Comparison of ENCODE assay signal across 11 mouse cellular contexts in the genomic region with DNA sequence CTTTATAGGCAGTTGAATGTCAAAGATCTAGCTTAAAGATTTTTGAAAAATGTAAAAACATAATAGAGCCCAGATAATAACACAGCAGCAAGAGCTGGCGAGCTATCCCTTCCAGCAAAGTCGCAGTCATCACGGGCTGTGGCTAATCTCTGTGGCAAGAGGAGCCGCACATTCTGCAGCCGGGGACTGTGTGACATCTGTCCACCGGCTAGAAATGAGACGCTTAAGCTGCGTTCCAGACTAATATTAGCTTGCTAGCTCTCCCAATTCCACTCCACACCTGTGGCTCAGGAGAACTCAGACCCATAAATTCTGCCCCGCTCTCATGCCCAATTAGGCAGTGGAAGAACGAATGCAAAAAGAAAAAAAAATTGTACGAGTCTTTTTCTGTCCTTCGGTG.
DNase-seq lines count a peak whose midpoint lies in the region; ATAC-seq and TF ChIP-seq lines count a peak whose summit lies in the region.
"Had no signal": no experiment of that assay in that cellular context is flagged by ENCODE, and none has a peak within 500 bp of the region (broad histone marks: within the 10 kb centered on the region; RNA-seq: fewer than 3 reads in every experiment).

No protein-coding gene starts in this region.

- no peak for TF ChIP-seq POLR2A in brain, embryonic 14.5 days (IDR thresholded peaks at IDR 0.05; ENCODE audit: borderline replicate concordance, extremely low read depth, insufficient read depth, insufficient read length, poor library complexity, severe bottlenecking)

- no peak for TF ChIP-seq CTCF in gastrocnemius, adult 2 months (IDR thresholded peaks at IDR 0.05)
- TF ChIP-seq CTCF in brain, embryonic 14.5 days (IDR thresholded peaks at IDR 0.05; ENCODE audit: borderline replicate concordance, extremely low read depth, insufficient read depth, insufficient read length), result no peak

- H3K36me3 ChIP-seq in hindbrain, embryonic 14.5 days (replicated peaks; ENCODE audit: control insufficient read depth, insufficient read depth), result no peaks in the 10 kb centered on the region
- no peaks in the 10 kb centered on the region for H3K36me3 ChIP-seq in midbrain, embryonic 13.5 days

- 0 out of 2 replicates have a peak, but pooled peaks have one; percentile 47 for ATAC-seq in hindbrain, embryonic 14.5 days (ENCODE audit: low FRiP score)
- peak; percentile 49 for ATAC-seq in midbrain, embryonic 13.5 days
- ATAC-seq in megakaryocyte progenitor cell, adult 5-6 weeks (replicated peaks; ENCODE audit: poor library complexity), result no peak

- H3K4me3 ChIP-seq in gastrocnemius, adult 2 months, result peak overlapping the region; percentile 6
- H3K4me3 ChIP-seq in hindbrain, embryonic 14.5 days (replicated peaks; ENCODE audit: low read length), result no peak overlapping the region
- H3K4me3 ChIP-seq in midbrain, embryonic 13.5 days (replicated peaks), result no peak overlapping the region
- H3K4me3 ChIP-seq: megakaryocyte, embryonic 14.5 days had no signal

- no peaks in the 10 kb centered on the region for H3K27me3 ChIP-seq in hindbrain, embryonic 14.5 days (ENCODE audit: control insufficient read depth, insufficient read depth, low read length)
- peaks cover 8% of the 10 kb centered on the region for H3K27me3 ChIP-seq in midbrain, embryonic 13.5 days
- H3K27me3 ChIP-seq: megakaryocyte, embryonic 14.5 days had no signal

- no peaks in the 10 kb centered on the region for H3K9me3 ChIP-seq in hindbrain, embryonic 14.5 days (ENCODE audit: control insufficient read depth, low read length)
- no peaks in the 10 kb centered on the region for H3K9me3 ChIP-seq in midbrain, embryonic 13.5 days

- peak; percentile 55 for DNase-seq in gastrocnemius, adult 2 months
- DNase-seq in gastrocnemius, postnatal 36 days, result no peak
- peak; percentile 81 for DNase-seq in brain, embryonic 14.5 days (ENCODE audit: low read depth)
- DNase-seq in hindbrain, embryonic 14.5 days (ENCODE audit: low spot score), result no peak
- no peak for DNase-seq in thymus, postnatal 25 days
- no peak for DNase-seq in right cerebral cortex, postnatal 36 days (ENCODE audit: low spot score in 2 of 2)
- DNase-seq: kidney, postnatal 14 days; lung, adult 2 months had no signal

- peak overlapping the region; percentile 68 for H3K27ac ChIP-seq in gastrocnemius, adult 2 months
- peak overlapping the region; percentile 38; the same call in 1 of the 2 replicates for H3K27ac ChIP-seq in hindbrain, embryonic 14.5 days
- H3K27ac ChIP-seq in midbrain, embryonic 13.5 days, result peak overlapping the region; percentile 73

- H3K9ac ChIP-seq in hindbrain, embryonic 14.5 days, result no peak overlapping the region
- H3K9ac ChIP-seq in midbrain, embryonic 13.5 days (replicated peaks), result no peak overlapping the region

- 41% methylated on average over 12 of the region's 12 CpGs for WGBS in hindbrain, embryonic 14.5 days
- whole genome bisulfite sequencing in midbrain, embryonic 13.5 days, result 27% methylated on average over 12 of the region's 12 CpGs

- intact Hi-C loops in gastrocnemius, adult 2 months (cut with DNase I), result no loop called here
- intact Hi-C loops in gastrocnemius, postnatal 36 days (cut with DNase I), result no loop called here

- H3K4me1 ChIP-seq in hindbrain, embryonic 14.5 days (replicated peaks; ENCODE audit: control insufficient read depth, insufficient read depth, low read length), result peaks cover 25% of the 10 kb centered on the region; the same call in 1 of the 2 replicates
- peaks cover 54% of the 10 kb centered on the region for H3K4me1 ChIP-seq in midbrain, embryonic 13.5 days (replicated peaks)
- H3K4me1 ChIP-seq: megakaryocyte, embryonic 14.5 days had no signal

- peak overlapping the region; percentile 17 for H3K4me2 ChIP-seq in hindbrain, embryonic 14.5 days (replicated peaks)
- H3K4me2 ChIP-seq in midbrain, embryonic 13.5 days (replicated peaks), result 0 out of 2 replicates have a peak overlapping the region, but pooled peaks have one; percentile 11

Comparison
In these comparisons a context has a peak if more than half of its experiments do, and no peak if none do; other contexts are left out.
1. DNase-seq: peak in gastrocnemius, adult 2 months (single experiment) and brain, embryonic 14.5 days (single experiment); none in gastrocnemius, postnatal 36 days (0 of 2), hindbrain, embryonic 14.5 days (single experiment), thymus, postnatal 25 days (single experiment) and right cerebral cortex, postnatal 36 days (0 of 2).
2. Peak in every context shown above with its lines, with median percentiles within 50 percentile points of each other: H3K27ac ChIP-seq.